Mouse (Mus musculus): ENCODE data around the gene Ceacam16. TPM values are rescaled to one million over a fixed set of nuclear protein-coding genes. Genes with fewer than 3 reads are reported as not detected.

Gene Ceacam16
- polyA plus RNA-seq, 1 experiment = 0.21 TPM

DNA sequence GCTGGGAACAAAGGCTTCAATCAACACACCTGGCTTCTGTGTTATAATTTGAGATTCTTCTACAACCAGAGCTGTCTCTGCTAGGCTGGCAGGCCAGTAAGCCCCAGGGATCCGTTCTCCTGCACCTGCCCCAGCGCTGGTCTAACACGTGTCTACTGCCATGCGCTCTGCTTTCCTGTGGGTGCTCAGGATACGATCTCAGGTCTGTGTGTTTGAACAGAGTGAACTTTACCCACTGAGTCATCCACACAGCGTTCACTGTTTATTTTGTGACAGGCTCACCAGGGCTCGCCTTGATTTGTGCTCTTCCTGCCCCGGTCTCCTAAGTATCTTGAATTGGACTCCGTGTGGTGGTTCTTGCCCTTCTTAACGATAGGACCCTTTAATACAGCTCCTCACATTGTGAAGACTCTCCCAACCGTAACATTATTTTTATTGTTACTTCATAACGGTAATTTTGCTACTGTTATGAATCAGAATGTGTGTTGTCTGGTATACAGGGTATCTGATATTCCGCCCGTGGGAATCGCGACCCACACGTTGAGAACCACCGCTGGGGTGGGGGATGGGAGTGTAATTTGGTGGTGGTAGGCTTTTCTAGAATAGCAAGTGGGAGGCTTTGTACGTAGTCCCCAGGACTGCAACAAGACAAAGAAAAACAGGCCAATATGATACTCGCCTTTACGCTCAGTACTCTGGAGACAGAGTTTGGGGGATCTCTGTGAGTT, 19.2 kb downstream of the Ceacam16 start:
- H3K27me3 ChIP-seq (ENCODE audit: control insufficient read depth, insufficient read depth, low read length) = no peaks in the 10 kb centered on the region
- no peak for TF ChIP-seq CTCF (IDR thresholded peaks at IDR 0.05; ENCODE audit: borderline replicate concordance, insufficient read depth, low read depth, low read length)
- H3K4me3 ChIP-seq (replicated peaks; ENCODE audit: insufficient read depth, low read depth, low read length) = no peak overlapping the region
- no peaks in the 10 kb centered on the region for H3K4me1 ChIP-seq (ENCODE audit: control insufficient read depth, insufficient read depth, low read length)
- WGBS = 74% methylated on average over 21 of the region's 21 CpGs
- no peak overlapping the region for H3K27ac ChIP-seq (ENCODE audit: insufficient read depth, low read length)
- DNase-seq = no peak

DNA sequence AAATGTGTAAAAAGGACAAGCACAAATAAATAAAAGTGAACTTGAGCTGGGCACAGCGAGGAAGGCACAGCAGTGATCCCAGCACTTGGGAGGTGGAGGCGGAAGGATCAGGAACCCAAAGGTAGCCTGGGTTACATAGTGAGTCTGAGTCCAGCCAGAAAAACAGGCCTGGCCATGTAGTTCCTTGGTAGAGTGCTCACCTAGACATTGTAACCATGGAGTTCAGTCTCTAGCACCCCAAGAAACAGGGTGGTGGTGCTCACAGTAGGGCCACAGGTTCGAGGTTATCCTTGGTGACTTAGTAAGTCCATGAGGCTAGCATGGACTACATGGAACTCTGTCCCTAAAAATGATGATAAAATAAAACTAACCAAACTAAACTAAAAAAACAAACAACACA, 20.2 kb downstream of the Ceacam16 start:
- Histone ChIP-seq H3K4me3 (replicated peaks; ENCODE audit: insufficient read depth, low read depth, low read length) (no peak overlapping the region), H3K27me3 (ENCODE audit: control insufficient read depth, insufficient read depth, low read length) (no peaks in the 10 kb centered on the region), H3K27ac (ENCODE audit: insufficient read depth, low read length) (no peak overlapping the region), H3K4me1 (ENCODE audit: control insufficient read depth, insufficient read depth, low read length) (no peaks in the 10 kb centered on the region)
- no peak for TF ChIP-seq POLR2A (IDR thresholded peaks at IDR 0.05; ENCODE audit: borderline replicate concordance, insufficient read depth, low read length)
- no peak for TF ChIP-seq CTCF (IDR thresholded peaks at IDR 0.05; ENCODE audit: borderline replicate concordance, insufficient read depth, low read depth, low read length)
- no peak for DNase-seq
- WGBS = 79% methylated on average over 3 of the region's 3 CpGs

DNA sequence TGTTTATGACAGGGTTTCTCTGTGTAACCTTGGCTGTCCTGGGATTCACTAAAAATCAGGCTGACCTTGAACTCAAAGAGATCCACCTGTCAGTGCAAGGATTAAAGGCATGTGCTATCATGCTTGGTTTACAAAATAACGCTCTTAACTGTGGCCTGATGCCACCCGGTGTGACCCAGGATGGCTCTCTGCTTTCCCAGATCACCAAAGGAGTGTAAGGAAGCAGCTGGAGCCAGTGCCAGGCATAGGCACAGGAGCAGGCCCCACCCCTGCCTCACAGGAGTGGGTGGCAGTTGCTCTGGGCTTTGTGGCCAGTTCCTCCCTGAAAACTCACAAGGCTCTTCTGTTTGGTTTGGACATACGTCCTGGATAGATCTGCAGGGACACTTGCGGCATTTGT, 20.7 kb downstream of the Ceacam16 start:
- WGBS = 70% methylated on average over 4 of the region's 4 CpGs
- Histone ChIP-seq H3K4me3 (replicated peaks; ENCODE audit: insufficient read depth, low read depth, low read length) (no peak overlapping the region), H3K4me1 (ENCODE audit: control insufficient read depth, insufficient read depth, low read length) (no peaks in the 10 kb centered on the region), H3K27me3 (ENCODE audit: control insufficient read depth, insufficient read depth, low read length) (no peaks in the 10 kb centered on the region), H3K27ac (ENCODE audit: insufficient read depth, low read length) (no peak overlapping the region)
- TF ChIP-seq POLR2A (IDR thresholded peaks at IDR 0.05; ENCODE audit: borderline replicate concordance, insufficient read depth, low read length) (no peak), CTCF (IDR thresholded peaks at IDR 0.05; ENCODE audit: borderline replicate concordance, insufficient read depth, low read depth, low read length) (no peak)
- no peak for DNase-seq

GRCm38 (mm10) chr7:19836843-19837242, 24.3 kb downstream of the Ceacam16 start:
- H3K27ac ChIP-seq (ENCODE audit: insufficient read depth, low read length) = no peak overlapping the region
- TF ChIP-seq CTCF (IDR thresholded peaks at IDR 0.05; ENCODE audit: borderline replicate concordance, insufficient read depth, low read depth, low read length) = no peak
- TF ChIP-seq POLR2A (IDR thresholded peaks at IDR 0.05; ENCODE audit: borderline replicate concordance, insufficient read depth, low read length) = no peak
- no peak for DNase-seq
- no peak overlapping the region for H3K4me3 ChIP-seq (replicated peaks; ENCODE audit: insufficient read depth, low read depth, low read length)
- no peaks in the 10 kb centered on the region for H3K4me1 ChIP-seq (ENCODE audit: control insufficient read depth, insufficient read depth, low read length)
- no peaks in the 10 kb centered on the region for H3K27me3 ChIP-seq (ENCODE audit: control insufficient read depth, insufficient read depth, low read length)
- 57% methylated on average over 3 of the region's 3 CpGs for WGBS

DNA sequence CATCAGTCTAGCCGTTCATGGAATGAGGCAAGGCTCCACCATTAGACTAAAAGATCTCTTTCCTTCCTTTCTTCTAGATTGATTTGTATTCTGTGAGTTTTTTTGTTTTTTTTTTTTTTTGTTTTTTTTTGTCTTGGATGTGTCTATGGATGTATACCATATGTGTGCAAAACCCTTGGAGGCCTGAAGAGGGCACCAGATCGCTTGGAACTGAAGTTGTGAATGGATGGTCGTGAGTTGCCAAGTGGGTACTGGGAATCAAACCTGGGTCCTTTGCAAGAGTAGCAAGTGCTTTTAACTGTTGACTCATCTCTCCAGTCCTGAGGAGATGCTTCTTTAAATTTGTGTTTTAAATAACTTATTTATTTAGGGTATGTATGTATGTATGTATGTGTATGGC, 27.0 kb downstream of the Ceacam16 start:
- H3K4me1 ChIP-seq (ENCODE audit: control insufficient read depth, insufficient read depth, low read length) = peaks cover 6% of the 10 kb centered on the region; the same call in 1 of the 2 replicates
- DNase-seq = no peak
- 66% methylated on average over 3 of the region's 3 CpGs for WGBS

DNA sequence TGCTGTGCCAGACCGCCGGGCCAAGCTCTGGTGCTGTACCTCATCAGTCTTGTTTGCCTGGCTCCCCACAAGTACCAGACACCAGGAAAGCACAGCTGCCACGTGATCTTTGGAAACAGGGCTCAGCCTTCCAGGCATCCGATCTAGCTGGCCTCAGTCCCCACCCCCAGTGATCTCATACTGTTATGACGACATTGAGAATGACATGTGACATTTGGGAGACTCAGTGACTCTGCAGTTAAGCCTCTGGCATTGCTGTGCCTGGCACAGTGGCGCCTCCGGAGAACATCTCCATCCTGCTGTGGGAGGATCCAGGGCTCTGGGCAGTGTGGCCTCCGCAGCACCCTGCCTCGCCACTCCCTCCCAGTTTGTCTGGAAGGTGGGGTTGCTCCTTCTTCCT, 29.3 kb downstream of the Ceacam16 start:
- DNase-seq = no peak
- Histone ChIP-seq H3K27me3 (ENCODE audit: control insufficient read depth, insufficient read depth, low read length) (no peaks in the 10 kb centered on the region), H3K27ac (ENCODE audit: insufficient read depth, low read length) (no peak overlapping the region), H3K4me1 (ENCODE audit: control insufficient read depth, insufficient read depth, low read length) (peaks cover 6% of the 10 kb centered on the region; the same call in 1 of the 2 replicates), H3K4me3 (replicated peaks; ENCODE audit: insufficient read depth, low read depth, low read length) (no peak overlapping the region)
- TF ChIP-seq POLR2A (IDR thresholded peaks at IDR 0.05; ENCODE audit: borderline replicate concordance, insufficient read depth, low read length) (no peak), CTCF (IDR thresholded peaks at IDR 0.05; ENCODE audit: borderline replicate concordance, insufficient read depth, low read depth, low read length) (no peak)
- 28% methylated on average over 9 of the region's 9 CpGs for WGBS

More for the DNA sequence above, 27.0 kb downstream of the Ceacam16 start:
- Histone ChIP-seq H3K27me3 (ENCODE audit: control insufficient read depth, insufficient read depth, low read length) (no peaks in the 10 kb centered on the region), H3K27ac (ENCODE audit: insufficient read depth, low read length) (no peak overlapping the region), H3K4me3 (replicated peaks; ENCODE audit: insufficient read depth, low read depth, low read length) (no peak overlapping the region)
- TF ChIP-seq POLR2A (IDR thresholded peaks at IDR 0.05; ENCODE audit: borderline replicate concordance, insufficient read depth, low read length) (no peak), CTCF (IDR thresholded peaks at IDR 0.05; ENCODE audit: borderline replicate concordance, insufficient read depth, low read depth, low read length) (no peak)

DNA sequence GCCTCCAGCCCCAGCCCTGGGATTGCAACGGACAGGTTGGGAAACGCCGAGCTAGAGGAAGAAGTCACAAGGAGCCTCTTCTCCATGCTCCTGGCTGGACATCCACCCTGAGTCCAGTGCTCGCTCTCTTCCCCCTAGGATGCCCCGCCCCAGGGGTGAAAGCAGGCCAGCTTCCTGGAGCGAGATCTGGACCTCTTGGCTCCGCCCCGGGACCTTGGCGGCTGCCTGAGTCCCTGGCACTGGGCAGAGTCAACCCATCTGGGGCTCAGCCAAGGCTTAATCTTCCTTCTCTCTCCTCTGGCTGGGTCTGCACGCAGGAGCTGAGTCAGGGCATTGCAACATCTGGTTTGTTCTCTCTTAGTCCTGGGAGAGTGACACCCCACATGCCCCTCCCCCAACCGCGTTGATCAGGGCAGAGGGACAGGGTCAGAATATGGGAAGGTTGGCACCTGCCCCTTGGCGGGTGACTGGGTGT, 30.4 kb downstream of the Ceacam16 start:
- Histone ChIP-seq H3K27me3 (ENCODE audit: control insufficient read depth, insufficient read depth, low read length) (no peaks in the 10 kb centered on the region), H3K4me1 (ENCODE audit: control insufficient read depth, insufficient read depth, low read length) (peaks cover 6% of the 10 kb centered on the region; the same call in 1 of the 2 replicates), H3K27ac (ENCODE audit: insufficient read depth, low read length) (no peak overlapping the region), H3K4me3 (replicated peaks; ENCODE audit: insufficient read depth, low read depth, low read length) (no peak overlapping the region)
- no peak for TF ChIP-seq POLR2A (IDR thresholded peaks at IDR 0.05; ENCODE audit: borderline replicate concordance, insufficient read depth, low read length)
- DNase-seq = peak; percentile 27 to 29
- WGBS = 13% methylated on average over 13 of the region's 13 CpGs

- TF ChIP-seq CTCF (IDR thresholded peaks at IDR 0.05; ENCODE audit: borderline replicate concordance, insufficient read depth, low read depth, low read length) (no peak), POLR2A (IDR thresholded peaks at IDR 0.05; ENCODE audit: borderline replicate concordance, insufficient read depth, low read length) (no peak)
- Histone ChIP-seq H3K27me3 (ENCODE audit: control insufficient read depth, insufficient read depth, low read length) (no peaks in the 10 kb centered on the region), H3K27ac (ENCODE audit: insufficient read depth, low read length) (no peak overlapping the region), H3K4me3 (replicated peaks; ENCODE audit: insufficient read depth, low read depth, low read length) (no peak overlapping the region), H3K4me1 (ENCODE audit: control insufficient read depth, insufficient read depth, low read length) (peaks cover 6% of the 10 kb centered on the region; the same call in 1 of the 2 replicates)
- DNase-seq = no peak
- WGBS = 89% methylated on average over 3 of the region's 3 CpGs
These were observed 31.4 kb downstream of the Ceacam16 start for GRCm38 (mm10) chr7:19829694-19830093.

All from cerebellum, adult 2 months (tissue).